In the genomic region with DNA sequence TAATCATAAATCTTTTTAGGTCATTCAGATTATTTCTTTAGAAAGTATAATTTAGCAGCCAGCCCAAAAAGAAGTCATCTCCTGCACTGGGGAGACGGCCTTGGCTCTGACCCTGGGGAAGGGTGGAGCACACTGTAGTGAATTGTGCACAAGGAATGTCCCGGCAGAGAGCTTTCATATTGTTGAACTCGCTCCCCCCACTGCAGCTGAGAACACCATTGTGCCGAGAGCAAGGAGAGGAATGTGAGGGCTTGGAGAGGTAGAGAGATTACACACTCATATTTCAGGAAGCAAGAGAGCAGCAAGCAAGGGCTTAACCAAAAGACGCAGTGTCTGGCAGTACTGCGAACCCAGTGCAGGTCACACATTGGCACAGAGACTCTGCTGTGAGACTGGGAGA, we compare ENCODE assay signal across 8 mouse cellular contexts.
DNase-seq lines count a peak whose midpoint lies in the region; ATAC-seq and TF ChIP-seq lines count a peak whose summit lies in the region.

No protein-coding gene starts in this region.

- no peaks in the 10 kb centered on the region for H3K9me3 ChIP-seq in embryonic facial prominence, embryonic 12.5 days

- no peak overlapping the region for H3K9ac ChIP-seq in embryonic facial prominence, embryonic 12.5 days

- H3K4me1 ChIP-seq in embryonic facial prominence, embryonic 12.5 days, result peaks cover 36% of the 10 kb centered on the region
- peaks cover 19% of the 10 kb centered on the region for H3K4me1 ChIP-seq in lung, adult 2 months (ENCODE audit: control insufficient read depth, insufficient read depth, low read length)
- no peaks in the 10 kb centered on the region for H3K4me1 ChIP-seq in thymus, adult 2 months (replicated peaks; ENCODE audit: control insufficient read depth, insufficient read depth, low read length)

- H3K27me3 ChIP-seq in embryonic facial prominence, embryonic 12.5 days, result no peaks in the 10 kb centered on the region
- H3K27me3 ChIP-seq in thymus, adult 2 months (ENCODE audit: control insufficient read depth, insufficient read depth, low read length), result no peaks in the 10 kb centered on the region

- H3K27ac ChIP-seq in embryonic facial prominence, embryonic 12.5 days, result peak overlapping the region; percentile 80
- no peak overlapping the region for H3K27ac ChIP-seq in thymus, adult 2 months (ENCODE audit: control insufficient read depth, insufficient read depth, low read length)

- no peak overlapping the region for H3K4me2 ChIP-seq in embryonic facial prominence, embryonic 12.5 days (replicated peaks)

- 10% methylated on average over 6 of the region's 6 CpGs for WGBS in embryonic facial prominence, embryonic 12.5 days
- WGBS in lung, adult 2 months, result 15% methylated on average over 6 of the region's 6 CpGs
- 84% methylated on average over 6 of the region's 6 CpGs for WGBS in thymus, adult 2 months

- TF ChIP-seq CTCF in lung, adult 2 months (IDR thresholded peaks at IDR 0.05; ENCODE audit: insufficient read depth, low read length), result no peak
- no peak for TF ChIP-seq CTCF in thymus, adult 2 months (IDR thresholded peaks at IDR 0.05; ENCODE audit: borderline replicate concordance, control insufficient read depth, extremely low read depth, insufficient read depth, low read length, poor library complexity)

- no peak; the same call in 1 of the 2 replicates for ATAC-seq in embryonic facial prominence, embryonic 12.5 days (ENCODE audit: insufficient number of reproducible peaks, insufficient read depth, low FRiP score, low TSS enrichment)

- no peaks in the 10 kb centered on the region for H3K36me3 ChIP-seq in embryonic facial prominence, embryonic 12.5 days
- H3K36me3 ChIP-seq in thymus, adult 2 months (ENCODE audit: control insufficient read depth, insufficient read depth, low read length), result no peaks in the 10 kb centered on the region

- H3K4me3 ChIP-seq in embryonic facial prominence, embryonic 12.5 days, result no peak overlapping the region
- H3K4me3 ChIP-seq in lung, adult 2 months (replicated peaks; ENCODE audit: extremely low read depth, low read depth, low read length), result no peak overlapping the region
- no peak overlapping the region for H3K4me3 ChIP-seq in thymus, adult 2 months (ENCODE audit: control insufficient read depth, insufficient read depth, low read length)

- TF ChIP-seq POLR2A in lung, adult 2 months (IDR thresholded peaks at IDR 0.05; ENCODE audit: borderline replicate concordance, extremely low read depth, low read depth, low read length), result peak; percentile 18; the same call in 1 of the 2 replicates
- TF ChIP-seq POLR2A in thymus, adult 2 months (IDR thresholded peaks at IDR 0.05; ENCODE audit: control insufficient read depth, extremely low read depth, insufficient read depth, low read length, poor library complexity), result no peak

- intact Hi-C loops in heart, postnatal 10 days (cut with DNase I), result no loop called here

- peak; percentile 84 to 91 for DNase-seq in adrenal gland, adult (ENCODE audit: inconsistent age in 2 of 2, low spot score in 1 of 2)
- DNase-seq in adrenal gland, postnatal 4 days (ENCODE audit: low spot score in 2 of 2), result no peak
- peak; percentile 74 to 75 for DNase-seq in heart, postnatal 10 days
- DNase-seq in lung, adult 2 months, result peak; percentile 54
- DNase-seq in thymus, adult 2 months, result no peak
- DNase-seq in cerebellum, adult 18-20 months, result no peak
- no peak for DNase-seq in liver

Comparison
In these comparisons a context has a peak if more than half of its experiments do, and no peak if none do; other contexts are left out.
1. DNase-seq: peak in adrenal gland, adult (2 of 2), heart, postnatal 10 days (2 of 2) and lung, adult 2 months (single experiment); none in adrenal gland, postnatal 4 days (0 of 2), thymus, adult 2 months (single experiment), cerebellum, adult 18-20 months (0 of 2) and liver (single experiment).